Mouse (Mus musculus) yolk sac, embryonic 10.5 days (tissue): ENCODE results near the gene Atf1.

Source experiments
- DNase-seq: peaks from one replicate; pipeline ENCODE4 v3.0.0-alpha.2; 2017; ENCODE audit warnings: low spot score

The Atf1 gene

DNA sequence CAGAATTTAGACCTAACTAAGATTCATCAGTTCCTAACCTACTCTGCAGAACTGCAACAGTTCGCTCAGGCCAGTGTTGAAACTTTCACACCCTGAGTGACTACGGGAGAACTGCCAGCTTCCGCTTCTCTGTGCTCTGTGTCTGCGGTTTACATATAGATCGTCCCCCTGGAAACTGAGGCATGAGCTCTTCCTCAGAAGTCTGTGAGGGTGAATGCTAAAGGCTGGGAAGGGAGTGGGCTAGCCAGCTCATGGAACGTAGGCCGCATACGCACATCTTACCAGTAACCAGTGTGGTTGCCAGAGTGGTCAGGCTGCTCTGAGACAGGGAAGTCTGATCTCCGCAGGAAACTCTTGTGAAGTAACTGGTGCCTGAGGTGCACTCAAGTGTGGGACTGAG, 11.4 kb upstream of the Atf1 start:
- no peak for DNase-seq

DNA sequence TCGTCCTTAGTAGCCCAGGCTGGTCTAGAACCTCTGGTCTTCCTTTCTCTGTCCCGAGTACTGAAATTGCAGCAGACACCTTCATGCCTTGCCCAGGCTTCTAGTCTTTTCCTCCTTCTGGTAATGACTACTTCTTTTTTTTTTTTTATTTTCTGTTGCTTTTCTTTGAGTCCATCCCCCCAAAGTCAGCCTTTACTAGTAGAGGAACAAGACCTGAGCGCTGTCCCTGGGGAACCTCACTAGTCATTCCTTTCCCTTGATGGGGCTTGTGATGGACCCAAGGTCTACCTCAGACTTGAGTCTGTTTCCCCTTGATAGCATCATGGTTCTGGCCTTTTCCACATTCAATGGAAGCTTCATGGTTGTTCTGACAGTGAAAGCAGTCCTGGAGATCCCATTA, 9.6 kb upstream of the Atf1 start:
- DNase-seq: no peak

DNA sequence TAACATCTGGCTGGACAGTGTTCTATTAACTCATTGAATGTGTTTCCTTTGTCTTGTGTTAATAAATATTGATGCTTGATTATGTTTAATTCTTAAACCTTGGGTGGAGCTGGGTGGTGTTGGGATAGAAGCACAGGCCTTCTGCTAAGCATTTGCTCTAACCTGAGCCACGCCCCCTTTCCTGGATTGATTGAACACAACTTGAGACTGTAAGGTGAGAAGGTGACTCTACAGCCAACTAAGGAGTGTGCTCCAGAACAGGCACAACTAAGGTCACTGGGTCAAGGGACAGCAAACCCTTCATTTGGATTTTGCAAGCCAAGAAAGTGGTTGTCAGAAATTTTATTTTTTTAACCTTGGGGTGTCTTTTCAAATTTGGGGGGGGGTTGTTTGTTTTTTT, 8.2 kb upstream of the Atf1 start:
- DNase-seq: no peak

- no peak for DNase-seq
Observed at GRCm38 (mm10) chr15:100220916-100221315, 6.7 kb upstream of the Atf1 start.

- DNase-seq: no peak
Observed at GRCm38 (mm10) chr15:100225381-100225780, 2.2 kb upstream of the Atf1 start.

DNA sequence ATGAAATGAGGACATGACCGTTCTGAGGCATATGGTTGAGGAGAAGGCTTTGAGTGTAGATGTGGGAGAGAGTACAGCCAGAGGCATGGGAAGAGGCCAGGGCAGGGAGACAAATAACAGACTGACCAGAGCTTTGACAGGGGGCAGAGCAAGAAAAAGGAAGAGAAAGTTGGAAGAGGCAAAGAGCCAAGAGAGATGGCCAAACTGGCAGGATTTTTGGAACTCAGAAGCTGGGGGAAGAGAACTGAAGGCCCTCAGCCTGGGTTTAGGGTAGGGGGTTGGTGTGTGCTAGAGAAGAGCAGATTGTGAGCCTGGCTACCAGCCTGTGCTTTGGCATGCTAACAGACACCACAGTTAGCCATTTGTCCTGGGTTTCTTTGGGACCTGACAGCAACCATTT, 1.7 kb upstream of the Atf1 start:
- no peak for DNase-seq

DNA sequence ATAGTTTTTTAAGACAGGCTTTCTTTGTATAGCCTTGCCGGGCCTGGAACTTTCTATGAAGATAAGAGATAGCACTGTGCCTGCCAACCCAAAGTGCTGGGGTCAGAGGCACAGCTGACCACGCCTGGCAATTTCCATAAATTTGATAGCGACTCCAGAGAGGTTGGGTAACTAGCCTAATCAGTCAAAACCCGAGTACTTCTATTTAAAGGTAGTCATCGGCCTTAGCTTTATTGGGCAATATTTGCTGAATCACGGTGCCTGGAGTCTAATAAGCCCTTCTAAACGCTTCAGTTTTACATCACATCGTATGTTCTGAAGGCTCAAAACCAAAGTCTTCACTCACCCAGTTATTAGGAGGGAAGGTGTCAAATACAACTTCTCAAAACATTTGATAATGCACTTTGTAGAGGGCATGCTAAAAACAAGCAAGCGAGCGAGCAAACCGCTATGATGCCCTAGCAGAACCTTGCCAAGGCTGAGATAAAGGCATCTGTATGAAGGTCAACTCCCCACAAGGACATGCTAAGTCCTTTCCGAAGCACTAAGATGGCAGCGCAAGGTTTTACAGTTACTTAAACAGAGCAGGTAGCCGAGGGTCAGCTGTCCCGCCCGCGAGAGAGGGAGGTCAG, 472 bp upstream of the Atf1 start:
- peak; percentile 60 for DNase-seq

DNA sequence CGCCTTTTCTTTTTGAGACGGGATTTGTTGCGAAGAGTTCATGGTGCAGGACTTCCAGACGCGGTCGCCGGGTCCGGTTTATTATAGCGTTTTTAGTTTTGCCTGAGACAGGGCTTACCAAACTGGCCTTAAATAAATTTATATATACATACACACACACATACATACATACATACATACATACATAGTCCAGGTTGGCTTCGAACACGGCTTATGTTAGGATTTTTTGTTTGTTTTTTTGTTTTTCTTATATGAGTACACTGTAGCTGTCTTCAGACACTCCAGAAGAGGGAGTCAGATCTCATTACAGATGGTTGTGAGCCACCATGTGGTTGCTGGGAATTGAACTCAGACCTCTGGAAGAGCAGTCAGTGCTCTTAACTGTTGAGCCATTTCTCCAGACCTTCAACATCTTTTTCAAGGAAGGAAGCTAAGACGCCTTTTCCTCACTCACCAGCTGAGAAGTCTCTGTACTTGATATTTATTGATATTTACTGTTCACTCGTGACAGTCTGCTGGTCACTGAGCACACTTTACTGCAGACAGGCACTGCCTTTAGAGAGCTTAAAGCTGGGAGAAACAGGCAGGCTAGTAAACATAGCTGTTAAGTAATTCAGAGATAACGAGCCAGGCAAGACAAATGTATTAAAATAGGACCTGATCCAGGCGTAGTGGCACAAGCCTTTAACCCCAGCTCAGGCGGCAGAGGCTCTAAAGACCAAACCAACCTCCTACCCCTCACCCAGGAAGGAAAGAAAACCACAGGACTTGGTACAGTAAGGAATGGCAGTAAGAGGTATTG, 1.1 kb downstream of the Atf1 start:
- DNase-seq: peak; percentile 35

DNA sequence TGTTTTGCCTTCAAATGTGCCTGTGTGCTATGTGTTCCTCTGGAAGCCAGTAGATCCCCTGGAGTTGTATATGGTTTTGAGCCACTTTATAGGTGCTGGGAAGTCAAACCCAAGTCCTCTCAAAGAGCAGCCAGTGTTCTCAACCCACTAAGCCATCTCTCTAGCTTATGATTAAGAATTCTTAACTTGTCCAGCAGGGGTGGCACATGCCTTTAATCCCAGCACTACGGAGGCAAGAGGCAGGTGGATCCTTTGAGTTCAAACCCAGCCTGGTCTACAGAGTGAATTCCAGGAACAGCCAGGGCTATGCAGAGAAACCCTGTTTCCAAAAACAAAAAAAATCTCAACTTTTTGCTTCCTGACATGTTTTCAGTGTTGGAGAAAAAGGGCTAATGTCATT, 3.0 kb downstream of the Atf1 start:
- no peak for DNase-seq

DNA sequence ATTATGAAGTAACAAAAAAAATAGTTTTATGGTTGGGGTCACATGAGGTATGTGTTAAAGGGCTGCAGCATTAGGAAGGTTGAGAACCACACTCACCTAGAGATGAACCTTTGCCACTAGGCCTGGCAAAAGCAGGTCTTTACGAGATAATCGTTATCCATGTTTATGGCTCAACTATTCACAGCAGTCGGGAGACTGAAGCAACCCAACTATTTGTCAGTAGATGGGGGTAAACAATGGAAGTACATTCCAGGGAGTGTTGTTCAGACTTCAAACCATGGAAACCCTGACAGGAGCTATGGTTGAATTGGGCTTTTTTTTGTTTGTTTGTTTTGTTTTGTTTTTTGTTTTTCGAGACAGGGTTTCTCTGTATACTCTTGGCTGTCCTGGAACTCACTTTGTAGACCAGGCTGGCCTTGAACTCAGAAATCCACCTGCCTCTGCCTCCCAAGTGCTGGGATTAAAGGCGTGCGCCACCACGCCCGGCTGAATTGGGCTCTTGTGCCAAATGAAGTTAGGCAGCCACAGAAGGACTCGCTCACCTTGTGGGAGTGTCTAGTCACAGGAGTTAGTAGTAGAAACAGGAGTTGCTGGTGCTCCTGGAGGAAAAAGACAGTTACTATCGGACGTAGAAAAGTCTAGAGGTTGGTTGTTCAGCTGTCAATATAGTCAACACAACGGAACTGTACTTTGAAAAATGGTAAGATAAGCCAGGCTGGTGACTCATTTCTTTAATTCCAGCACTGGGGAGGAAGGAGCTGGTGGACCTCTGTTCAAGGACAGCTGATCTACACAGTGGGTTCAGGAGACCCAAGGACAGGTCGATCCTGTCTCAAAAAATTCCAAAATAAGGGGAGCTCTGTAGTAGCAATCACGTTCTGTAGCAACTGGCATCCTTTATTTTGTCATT, 4.3 kb downstream of the Atf1 start:
- DNase-seq: peak; percentile 28

DNA sequence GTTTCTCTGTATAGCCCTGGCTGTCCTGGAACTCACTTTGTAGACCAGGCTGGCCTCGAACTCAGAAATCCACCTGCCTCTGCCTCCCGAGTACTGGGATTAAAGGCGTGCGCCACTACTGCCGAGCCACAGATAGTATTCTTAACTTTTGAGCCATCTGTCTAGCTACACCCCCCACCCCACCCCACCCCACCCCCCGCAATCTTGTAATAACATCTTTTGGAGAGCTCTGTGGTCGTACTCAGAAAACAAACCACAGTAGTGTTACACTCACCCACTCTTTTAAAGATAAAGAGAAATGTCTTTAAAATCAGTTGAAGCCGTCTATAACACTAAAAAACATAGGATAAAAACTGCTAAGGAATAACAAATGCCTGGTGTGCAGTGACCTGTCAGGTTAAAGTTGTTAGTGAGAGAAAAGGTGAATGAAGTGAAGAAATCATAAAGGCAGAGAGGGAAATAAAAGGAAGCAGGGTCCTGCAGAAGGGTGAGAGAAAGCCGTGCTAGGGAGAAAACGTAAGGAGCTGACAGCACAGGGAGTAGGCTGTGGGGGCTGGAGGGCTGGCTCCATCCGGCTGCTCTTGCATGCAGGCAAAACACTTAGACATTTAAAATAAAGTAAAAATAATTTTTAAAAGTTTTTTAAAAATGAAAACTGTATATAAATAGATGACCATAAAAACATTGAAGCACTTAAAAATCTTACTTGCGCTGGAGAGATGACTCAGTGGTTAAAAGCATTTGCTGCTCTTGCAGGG, 7.8 kb downstream of the Atf1 start:
- no peak for DNase-seq

DNA sequence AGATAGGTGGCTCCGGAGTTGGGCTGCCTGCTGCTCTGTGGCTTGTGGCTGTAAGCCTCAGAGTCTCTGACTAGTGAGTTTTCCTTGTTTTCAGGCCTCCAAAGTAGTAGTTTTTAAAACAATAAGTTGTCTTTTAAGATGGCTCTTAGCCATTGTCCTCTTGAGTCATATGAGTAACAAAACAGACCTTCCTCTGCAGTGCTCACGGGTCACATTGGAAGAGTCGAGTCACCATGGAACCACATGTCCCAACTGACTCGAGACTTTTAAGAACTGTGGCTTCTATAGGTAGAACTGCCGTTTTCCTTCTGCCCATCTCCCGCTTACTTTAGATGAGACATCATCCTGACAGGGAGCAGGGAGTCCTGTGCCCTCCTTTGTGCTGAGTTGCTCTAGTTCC, 9.3 kb downstream of the Atf1 start:
- no peak for DNase-seq

DNA sequence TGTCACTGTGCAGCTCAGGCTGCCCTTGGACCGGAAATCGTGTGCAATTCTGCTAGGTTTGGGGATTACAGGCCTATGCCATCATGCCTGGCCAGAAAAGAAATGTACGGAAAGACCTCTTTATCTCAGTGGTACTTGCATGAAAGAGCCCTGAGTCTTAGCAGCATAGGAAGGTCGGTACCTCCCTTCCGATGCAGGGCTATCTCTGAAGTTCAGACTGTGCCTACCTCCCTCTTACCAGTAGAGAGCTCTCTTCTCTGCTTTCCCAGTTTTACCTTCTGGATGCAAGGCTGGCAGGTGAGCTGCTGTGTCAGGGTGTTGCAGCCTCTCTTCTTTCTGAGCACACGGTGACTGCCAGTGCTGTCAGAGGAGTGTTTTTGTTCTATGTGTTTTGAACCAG, 14.2 kb downstream of the Atf1 start:
- no peak for DNase-seq

- DNase-seq: no peak
Observed at GRCm38 (mm10) chr15:100245951-100246350, 18.3 kb downstream of the Atf1 start.

DNA sequence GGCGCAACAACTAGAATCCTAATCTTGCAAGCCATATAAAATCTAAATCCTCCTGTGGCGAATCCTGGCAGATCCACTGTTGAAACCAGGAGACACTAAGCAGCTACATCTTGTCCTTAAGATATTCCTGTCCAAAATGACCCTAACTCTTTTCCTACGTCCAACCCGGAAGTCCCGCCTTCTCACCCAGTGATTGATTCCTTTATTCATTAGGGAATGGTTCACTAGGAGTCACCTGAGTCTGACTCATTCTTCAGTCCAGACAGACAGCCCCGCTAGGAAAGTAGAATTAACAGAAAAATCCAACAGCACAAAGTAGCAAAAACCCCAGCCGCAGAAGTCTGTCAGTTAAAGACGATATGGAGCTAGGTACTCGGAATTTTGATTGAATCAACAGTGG, 19.7 kb downstream of the Atf1 start:
- no peak for DNase-seq

DNA sequence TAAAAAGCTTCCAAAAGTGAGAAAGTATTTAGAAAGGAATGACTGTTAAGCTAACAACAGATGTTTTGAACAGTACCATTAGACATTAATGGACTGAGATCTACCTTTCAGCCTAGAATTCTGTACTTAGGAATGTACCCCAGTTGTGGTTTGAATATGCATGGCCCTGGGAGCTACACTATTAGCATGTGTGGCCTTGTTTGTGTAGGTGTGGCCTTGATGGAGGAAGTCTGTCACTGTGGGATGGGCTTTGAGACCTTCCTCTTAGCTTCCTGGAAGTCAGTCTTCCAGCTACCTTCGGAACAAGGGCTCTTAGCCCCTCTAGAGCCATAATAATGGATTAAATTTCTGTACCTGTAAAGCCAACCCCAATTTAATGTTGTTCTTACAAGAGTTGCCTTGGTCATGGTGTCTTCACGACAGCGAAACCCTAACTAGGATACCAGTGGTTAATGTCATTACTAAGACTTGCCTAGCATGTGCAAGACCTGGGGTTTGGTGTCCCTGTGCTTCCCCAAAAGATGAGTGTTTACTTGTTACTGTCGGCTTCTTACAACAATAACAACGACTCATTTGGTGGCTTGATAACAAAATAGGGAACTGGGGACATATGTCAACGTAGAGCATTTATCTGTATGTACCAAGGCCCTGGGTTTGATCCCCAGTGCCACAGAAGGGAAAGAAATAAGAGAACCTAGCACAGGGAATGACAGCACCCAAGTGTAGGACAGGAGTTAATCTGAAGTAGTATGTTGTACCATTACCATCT, 21.2 kb downstream of the Atf1 start:
- DNase-seq: no peak

GRCm38 (mm10) chr15:100251153-100251780, 23.6 kb downstream of the Atf1 start:
- DNase-seq: no peak

DNA sequence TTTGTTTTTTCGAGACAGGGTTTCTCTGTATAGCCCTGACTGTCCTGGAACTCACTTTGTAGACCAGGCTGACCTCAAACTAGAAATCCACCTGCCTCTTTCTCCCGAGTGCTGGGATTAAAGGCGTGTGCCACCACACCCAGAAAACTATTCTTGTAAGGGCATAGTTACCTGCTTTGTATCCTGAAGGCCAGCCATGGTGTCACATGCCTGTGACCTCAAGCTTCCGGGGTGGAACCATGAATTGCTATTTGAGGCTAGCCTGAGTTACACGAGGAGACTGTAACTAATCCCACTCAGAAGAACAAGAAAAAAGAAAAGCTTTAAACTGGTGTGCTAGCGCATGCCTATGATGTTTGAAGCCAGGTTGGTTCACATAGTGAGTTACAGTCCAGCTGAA, 28.8 kb downstream of the Atf1 start:
- DNase-seq: no peak

GRCm38 (mm10) chr15:100257305-100257704, 29.7 kb downstream of the Atf1 start:
- no peak for DNase-seq

GRCm38 (mm10) chr15:100258646-100259425, 31.2 kb downstream of the Atf1 start:
- DNase-seq: no peak
